Mouse (Mus musculus): Measurements from ENCODE around the gene Kcnj6. TPM values are rescaled to one million over a fixed set of nuclear protein-coding genes. Genes with fewer than 3 reads are reported as not detected.

Gene Kcnj6
- polyA plus RNA-seq, 1 experiment from 2014 or later = 0.10 TPM

GRCm38 (mm10) chr16:94765129-94765528, 232.4 kb downstream of the Kcnj6 start:
- WGBS = 13% methylated on average over 8 of the region's 8 CpGs
- H3K27ac ChIP-seq = peak overlapping the region; percentile 95
- peak; percentile 89 for ATAC-seq (replicated peaks; ENCODE audit: insufficient number of reproducible peaks, insufficient read depth, low FRiP score, low read depth)
- H3K9ac ChIP-seq = peak overlapping the region; percentile 12; the same call in 1 of the 2 replicates
- H3K4me2 ChIP-seq = peak overlapping the region; percentile 38
- H3K9me3 ChIP-seq (replicated peaks) = peaks cover 5% of the 10 kb centered on the region; the same call in 1 of the 2 replicates
- no peak overlapping the region for H3K4me3 ChIP-seq
- no peaks in the 10 kb centered on the region for H3K27me3 ChIP-seq
- no peaks in the 10 kb centered on the region for H3K36me3 ChIP-seq
- H3K4me1 ChIP-seq (replicated peaks) = peaks cover 14% of the 10 kb centered on the region

GRCm38 (mm10) chr16:94760732-94761131, 236.8 kb downstream of the Kcnj6 start:
- Histone ChIP-seq H3K4me2 (no peak overlapping the region), H3K9me3 (replicated peaks) (peaks cover 5% of the 10 kb centered on the region; the same call in 1 of the 2 replicates), H3K27ac (no peak overlapping the region), H3K27me3 (no peaks in the 10 kb centered on the region), H3K4me1 (replicated peaks) (peaks cover 15% of the 10 kb centered on the region), H3K4me3 (no peak overlapping the region), H3K36me3 (no peaks in the 10 kb centered on the region), H3K9ac (no peak overlapping the region)
- ATAC-seq (replicated peaks; ENCODE audit: insufficient number of reproducible peaks, insufficient read depth, low FRiP score, low read depth) = no peak
- WGBS = 41% methylated on average over 9 of the region's 11 CpGs

GRCm38 (mm10) chr16:94759761-94760160, 237.7 kb downstream of the Kcnj6 start:
- H3K4me2 ChIP-seq = no peak overlapping the region
- WGBS = 84% methylated on average over 5 of the region's 5 CpGs
- ATAC-seq (replicated peaks; ENCODE audit: insufficient number of reproducible peaks, insufficient read depth, low FRiP score, low read depth) = no peak
- no peak overlapping the region for H3K4me3 ChIP-seq
- no peak overlapping the region for H3K9ac ChIP-seq
- H3K9me3 ChIP-seq (replicated peaks) = peaks cover 5% of the 10 kb centered on the region; the same call in 1 of the 2 replicates
- H3K4me1 ChIP-seq (replicated peaks) = peaks cover 5% of the 10 kb centered on the region
- H3K27me3 ChIP-seq = no peaks in the 10 kb centered on the region
- H3K27ac ChIP-seq = no peak overlapping the region
- H3K36me3 ChIP-seq = no peaks in the 10 kb centered on the region

DNA sequence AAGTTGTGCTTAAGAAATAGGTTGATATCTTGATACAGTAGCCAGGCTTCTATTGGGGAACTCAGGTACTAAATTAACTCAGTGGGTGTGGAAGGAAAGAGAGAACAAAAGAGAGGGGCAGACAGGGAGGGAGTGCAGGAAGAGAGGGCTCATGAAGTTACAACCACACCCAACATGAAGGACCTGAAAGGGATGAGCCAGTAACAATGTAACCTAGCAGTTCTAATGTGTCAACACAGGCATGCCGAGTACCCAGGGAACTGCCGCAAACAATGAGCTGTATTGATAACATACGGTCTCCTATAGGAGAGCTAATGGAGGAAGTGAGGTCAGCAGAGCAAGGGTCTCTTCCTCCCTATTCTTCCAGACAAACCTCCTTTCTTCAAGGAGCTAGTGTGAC, 238.9 kb downstream of the Kcnj6 start:
- H3K9ac ChIP-seq = no peak overlapping the region
- WGBS = 60% methylated on average over 3 of the region's 3 CpGs
- 0 out of 2 replicates have a peak, but pooled peaks cover 4% of the 10 kb centered on the region for H3K4me1 ChIP-seq (replicated peaks)
- no peaks in the 10 kb centered on the region for H3K36me3 ChIP-seq
- no peaks in the 10 kb centered on the region for H3K27me3 ChIP-seq
- no peak overlapping the region for H3K4me3 ChIP-seq
- H3K9me3 ChIP-seq (replicated peaks) = peaks cover 1% of the 10 kb centered on the region; the same call in 1 of the 2 replicates
- ATAC-seq (replicated peaks; ENCODE audit: insufficient number of reproducible peaks, insufficient read depth, low FRiP score, low read depth) = no peak
- no peak overlapping the region for H3K4me2 ChIP-seq
- no peak overlapping the region for H3K27ac ChIP-seq

DNA sequence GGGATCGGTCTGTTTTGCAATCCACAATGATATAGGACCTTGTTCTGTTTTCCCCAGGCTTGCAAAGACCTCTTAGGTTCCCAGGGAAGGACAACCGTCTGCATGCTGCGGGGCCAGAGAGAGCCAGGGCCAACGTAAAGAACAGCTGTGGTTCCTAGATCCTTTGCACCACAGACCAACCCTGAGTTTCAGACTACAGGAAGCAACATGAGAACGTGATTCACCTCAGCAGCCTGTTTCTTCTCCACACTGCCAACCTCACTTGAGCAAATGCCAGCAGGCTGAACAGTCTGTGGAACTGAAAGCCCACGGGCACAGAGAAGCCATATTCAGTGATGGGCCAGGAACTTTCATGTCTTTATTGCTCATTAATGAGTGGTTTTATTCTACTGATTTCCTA, 241.1 kb downstream of the Kcnj6 start:
- no peaks in the 10 kb centered on the region for H3K36me3 ChIP-seq
- H3K9me3 ChIP-seq (replicated peaks) = no peaks in the 10 kb centered on the region
- no peak overlapping the region for H3K4me2 ChIP-seq
- no peaks in the 10 kb centered on the region for H3K27me3 ChIP-seq
- 54% methylated on average over 6 of the region's 6 CpGs for WGBS
- H3K27ac ChIP-seq = 0 out of 2 replicates have a peak overlapping the region, but pooled peaks have one; percentile 8
- H3K4me3 ChIP-seq = no peak overlapping the region
- H3K9ac ChIP-seq = no peak overlapping the region
- ATAC-seq (replicated peaks; ENCODE audit: insufficient number of reproducible peaks, insufficient read depth, low FRiP score, low read depth) = no peak
- H3K4me1 ChIP-seq (replicated peaks) = 0 out of 2 replicates have a peak, but pooled peaks cover 4% of the 10 kb centered on the region

DNA sequence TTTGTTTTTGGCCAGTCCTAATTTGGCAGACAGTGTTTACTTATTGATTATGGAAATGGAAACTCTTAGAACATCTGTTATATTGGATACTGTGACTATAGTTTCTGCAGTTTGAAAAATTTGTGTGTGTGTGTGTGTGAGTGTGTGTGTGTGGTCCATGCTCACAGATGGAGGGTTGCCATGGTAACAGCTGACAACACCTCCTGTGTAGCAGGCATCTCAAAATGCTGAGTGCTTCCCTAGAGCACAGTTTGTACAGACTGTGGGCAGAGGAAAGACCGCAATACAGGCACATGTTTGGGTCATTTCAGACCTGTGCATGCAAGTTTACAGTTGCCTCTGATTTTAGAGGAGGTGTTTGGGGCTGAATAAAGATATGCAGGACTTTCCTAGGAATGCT, 244.0 kb downstream of the Kcnj6 start:
- Histone ChIP-seq H3K27me3 (no peaks in the 10 kb centered on the region), H3K36me3 (no peaks in the 10 kb centered on the region), H3K27ac (0 out of 2 replicates have a peak overlapping the region, but pooled peaks have one; percentile 50), H3K4me2 (no peak overlapping the region), H3K9ac (no peak overlapping the region), H3K4me3 (no peak overlapping the region), H3K4me1 (replicated peaks) (0 out of 2 replicates have a peak, but pooled peaks cover 4% of the 10 kb centered on the region), H3K9me3 (replicated peaks) (no peaks in the 10 kb centered on the region)
- WGBS = 89% methylated on average over 1 of the region's 1 CpGs
- no peak for ATAC-seq (replicated peaks; ENCODE audit: insufficient number of reproducible peaks, insufficient read depth, low FRiP score, low read depth)

DNA sequence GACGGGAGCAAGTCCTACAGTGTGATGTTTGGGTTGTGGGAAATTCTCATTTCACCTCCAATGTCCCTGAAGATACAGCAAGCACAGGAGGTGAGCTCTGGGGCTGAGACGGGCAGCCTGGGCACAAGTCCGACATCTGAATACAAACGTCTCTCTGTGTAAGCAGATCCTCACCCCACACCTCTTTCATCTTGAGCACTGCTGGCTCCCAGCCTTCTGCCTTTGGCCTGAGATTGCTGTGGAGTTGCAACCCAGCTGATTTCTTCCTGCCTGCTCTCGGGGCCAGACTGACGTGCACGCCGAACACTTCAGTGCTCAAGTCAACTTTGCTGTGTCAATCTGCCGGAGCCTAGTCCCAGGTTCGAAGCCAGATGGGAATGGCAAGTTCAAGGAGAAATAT, 244.7 kb downstream of the Kcnj6 start:
- no peaks in the 10 kb centered on the region for H3K9me3 ChIP-seq (replicated peaks)
- H3K27ac ChIP-seq = peak overlapping the region; percentile 50
- H3K27me3 ChIP-seq = no peaks in the 10 kb centered on the region
- H3K4me2 ChIP-seq = no peak overlapping the region
- H3K4me3 ChIP-seq = no peak overlapping the region
- H3K9ac ChIP-seq = no peak overlapping the region
- WGBS = 38% methylated on average over 10 of the region's 10 CpGs
- no peaks in the 10 kb centered on the region for H3K36me3 ChIP-seq
- no peak; the same call in 1 of the 2 replicates for ATAC-seq (replicated peaks; ENCODE audit: insufficient number of reproducible peaks, insufficient read depth, low FRiP score, low read depth)
- 0 out of 2 replicates have a peak, but pooled peaks cover 4% of the 10 kb centered on the region for H3K4me1 ChIP-seq (replicated peaks)

GRCm38 (mm10) chr16:94745016-94745415, 252.5 kb downstream of the Kcnj6 start:
- ATAC-seq (replicated peaks; ENCODE audit: insufficient number of reproducible peaks, insufficient read depth, low FRiP score, low read depth) = no peak
- Histone ChIP-seq H3K27ac (peak overlapping the region; percentile 42; the same call in 1 of the 2 replicates), H3K4me2 (no peak overlapping the region), H3K27me3 (no peaks in the 10 kb centered on the region), H3K9ac (no peak overlapping the region), H3K4me3 (no peak overlapping the region), H3K36me3 (no peaks in the 10 kb centered on the region; the same call in 1 of the 2 replicates), H3K4me1 (replicated peaks) (peaks cover 16% of the 10 kb centered on the region), H3K9me3 (replicated peaks) (no peaks in the 10 kb centered on the region)
- 73% methylated on average over 9 of the region's 9 CpGs for WGBS

DNA sequence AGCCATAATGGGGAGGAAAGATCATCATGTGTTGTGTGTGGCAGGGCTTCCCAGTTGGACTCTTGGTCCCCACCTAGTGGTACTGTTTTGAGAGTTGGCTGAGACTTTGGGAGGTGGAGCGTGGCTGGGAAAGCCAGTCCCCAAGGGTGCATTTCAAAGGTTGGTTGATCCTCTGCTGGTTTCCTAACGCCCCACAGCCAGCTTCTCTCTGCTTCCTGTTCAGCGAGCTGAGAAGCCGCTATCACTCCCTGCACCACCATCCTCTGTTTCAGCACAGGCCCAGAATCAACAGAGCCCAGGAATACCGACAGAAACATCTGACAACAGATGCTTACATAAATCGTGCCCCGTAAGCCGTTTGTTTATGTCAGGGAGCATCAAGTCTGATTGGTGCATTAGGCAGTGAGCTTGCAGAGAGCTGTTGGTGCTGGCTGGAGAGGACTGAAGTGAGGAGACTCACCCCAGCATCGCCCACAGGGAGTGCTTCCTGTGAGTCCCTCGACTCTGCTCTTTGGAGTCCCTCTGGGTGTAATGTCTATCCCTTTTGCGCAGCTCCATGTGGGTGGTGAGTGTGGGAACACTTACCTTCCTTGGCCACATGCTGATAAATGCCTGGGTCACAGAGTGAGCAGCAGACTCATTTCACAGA, 253.5 kb downstream of the Kcnj6 start:
- H3K27ac ChIP-seq = peak overlapping the region; percentile 73
- 6% methylated on average over 11 of the region's 11 CpGs for WGBS
- H3K9me3 ChIP-seq (replicated peaks) = no peaks in the 10 kb centered on the region
- peaks cover 16% of the 10 kb centered on the region for H3K4me1 ChIP-seq (replicated peaks)
- peak overlapping the region; percentile 38 for H3K4me3 ChIP-seq
- peak; percentile 54 for ATAC-seq (replicated peaks; ENCODE audit: insufficient number of reproducible peaks, insufficient read depth, low FRiP score, low read depth)
- no peaks in the 10 kb centered on the region for H3K27me3 ChIP-seq
- H3K4me2 ChIP-seq = peak overlapping the region; percentile 54
- peak overlapping the region; percentile 36; the same call in 1 of the 2 replicates for H3K9ac ChIP-seq
- no peaks in the 10 kb centered on the region; the same call in 1 of the 2 replicates for H3K36me3 ChIP-seq

GRCm38 (mm10) chr16:94737359-94737687, 260.2 kb downstream of the Kcnj6 start:
- H3K36me3 ChIP-seq = no peaks in the 10 kb centered on the region; the same call in 1 of the 2 replicates
- no peaks in the 10 kb centered on the region for H3K9me3 ChIP-seq (replicated peaks)
- ATAC-seq (replicated peaks; ENCODE audit: insufficient number of reproducible peaks, insufficient read depth, low FRiP score, low read depth) = no peak
- H3K4me2 ChIP-seq = no peak overlapping the region
- no peaks in the 10 kb centered on the region for H3K27me3 ChIP-seq
- no peak overlapping the region for H3K4me3 ChIP-seq
- H3K4me1 ChIP-seq (replicated peaks) = peaks cover 22% of the 10 kb centered on the region
- WGBS = 75% methylated on average over 1 of the region's 1 CpGs
- no peak overlapping the region for H3K9ac ChIP-seq
- peak overlapping the region; percentile 43; the same call in 1 of the 2 replicates for H3K27ac ChIP-seq

DNA sequence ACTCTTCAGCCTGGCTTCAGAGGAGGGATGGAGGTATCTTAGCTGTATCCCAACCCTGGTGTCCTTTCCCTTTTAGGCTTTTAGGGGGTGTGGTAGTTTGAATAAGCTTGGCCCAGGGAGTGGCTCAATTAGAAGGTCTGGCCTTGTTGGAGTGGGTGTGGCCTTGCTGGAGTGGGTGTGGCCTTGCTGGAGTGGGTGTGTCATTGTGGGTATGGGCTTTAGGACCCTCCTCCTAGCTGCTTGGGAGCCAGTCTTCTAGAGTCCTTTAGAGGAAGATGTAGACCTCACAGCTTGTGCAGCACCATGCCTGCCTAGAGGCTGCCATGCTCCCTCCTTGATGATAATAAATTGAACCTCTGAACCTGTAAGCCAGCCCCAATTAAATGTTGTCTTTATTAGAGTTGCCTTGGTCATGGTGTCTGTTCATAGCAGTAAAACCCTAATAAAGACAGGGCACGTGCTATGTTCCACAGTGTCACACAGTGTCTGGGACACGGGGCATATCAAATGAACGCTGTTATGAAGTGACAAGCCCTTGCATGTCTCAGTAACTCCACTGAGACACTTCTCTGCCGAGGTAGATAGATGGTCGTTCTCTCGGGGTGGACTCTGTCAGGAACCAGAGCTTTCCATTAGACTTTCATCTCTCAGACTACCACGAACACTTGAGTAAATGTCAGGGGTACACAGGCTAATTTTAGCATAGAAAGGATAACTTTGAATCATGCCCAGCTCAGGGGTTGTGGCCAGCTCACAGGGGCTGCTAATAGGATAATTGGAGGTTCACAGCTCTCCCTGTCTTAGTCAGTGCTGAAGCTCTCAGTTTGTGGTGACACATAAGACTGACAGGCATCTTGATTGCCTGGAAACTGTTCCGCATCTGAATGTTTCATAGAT, 260.8 kb downstream of the Kcnj6 start:
- 53% methylated on average over 8 of the region's 8 CpGs for WGBS
- Histone ChIP-seq H3K36me3 (no peaks in the 10 kb centered on the region; the same call in 1 of the 2 replicates), H3K27ac (peak overlapping the region; percentile 43; the same call in 1 of the 2 replicates), H3K9ac (no peak overlapping the region), H3K27me3 (no peaks in the 10 kb centered on the region), H3K9me3 (replicated peaks) (no peaks in the 10 kb centered on the region), H3K4me1 (replicated peaks) (peaks cover 22% of the 10 kb centered on the region), H3K4me3 (no peak overlapping the region), H3K4me2 (no peak overlapping the region)
- ATAC-seq (replicated peaks; ENCODE audit: insufficient number of reproducible peaks, insufficient read depth, low FRiP score, low read depth) = no peak; the same call in 1 of the 2 replicates

Data from heart, embryonic 15.5 days (tissue).